Mouse (Mus musculus): Measurements from ENCODE around the gene Exoc4.

Exoc4 gene

DNA sequence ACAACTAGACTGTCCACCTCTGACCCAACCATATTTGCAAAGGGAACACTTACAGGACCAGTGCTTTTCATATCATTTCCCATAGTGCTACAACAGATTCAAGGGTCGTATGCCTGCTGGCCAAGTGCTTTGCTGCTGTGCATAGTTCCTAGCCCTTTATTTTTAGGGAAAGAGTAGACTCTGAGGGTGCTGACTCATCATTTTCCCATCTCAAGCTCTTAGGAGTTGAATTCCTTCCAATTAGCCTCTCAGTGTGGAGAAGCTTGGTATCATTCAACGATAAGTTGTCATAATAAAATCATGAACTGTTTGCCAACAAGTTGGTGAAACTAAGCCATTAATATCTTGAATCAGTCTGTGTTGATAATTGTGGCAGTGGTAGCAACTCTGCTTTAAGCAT is 388.3 kb downstream of the Exoc4 start:
- no peak for DNase-seq (ENCODE audit: low spot score)

GRCm38 (mm10) chr6:33681778-33682640 is 433.1 kb downstream of the Exoc4 start:
- DNase-seq (ENCODE audit: low spot score) = peak; percentile 7

DNA sequence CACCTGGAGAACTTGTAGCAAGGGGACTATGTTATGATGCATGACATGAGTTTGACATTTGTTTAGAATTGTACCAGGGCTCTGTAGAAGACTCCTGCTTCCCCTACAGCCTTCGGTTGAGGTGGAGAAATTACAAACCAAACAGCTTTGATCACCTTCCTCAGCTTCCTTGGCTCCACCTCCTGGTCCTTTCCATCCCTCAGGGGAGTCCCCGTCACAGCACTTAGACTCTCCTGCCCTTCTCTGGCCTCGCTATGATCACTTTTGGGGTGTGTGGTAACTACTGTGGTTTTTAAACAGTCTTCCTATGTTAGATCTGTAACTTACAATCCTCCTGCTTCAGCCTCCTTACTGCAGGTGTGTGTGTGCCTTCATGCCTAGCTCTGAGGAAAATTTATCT is 434.6 kb downstream of the Exoc4 start:
- no peak for DNase-seq (ENCODE audit: low spot score)

- DNase-seq (ENCODE audit: low spot score) = no peak
Measured at GRCm38 (mm10) chr6:33685321-33685720, 436.4 kb downstream of the Exoc4 start.

DNA sequence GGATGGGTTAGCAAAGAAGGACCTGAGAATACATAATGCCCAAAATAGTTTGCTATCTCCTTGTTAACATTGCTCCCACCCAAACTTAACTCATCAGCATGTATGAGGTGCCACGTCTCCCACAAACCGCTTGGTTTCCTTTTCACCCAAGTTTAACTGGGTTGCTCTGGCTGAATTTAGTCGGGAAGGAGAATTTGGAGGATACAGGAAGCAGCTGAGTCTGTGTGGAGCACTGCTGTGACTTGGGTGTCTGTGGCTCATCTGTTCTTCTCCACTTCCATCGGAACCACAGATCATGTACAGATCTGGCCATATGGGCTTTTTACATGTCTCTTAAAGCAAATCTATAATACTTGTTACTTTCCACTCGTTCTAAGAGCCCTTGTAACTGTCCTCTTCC is 441.7 kb downstream of the Exoc4 start:
- DNase-seq (ENCODE audit: low spot score) = no peak

DNA sequence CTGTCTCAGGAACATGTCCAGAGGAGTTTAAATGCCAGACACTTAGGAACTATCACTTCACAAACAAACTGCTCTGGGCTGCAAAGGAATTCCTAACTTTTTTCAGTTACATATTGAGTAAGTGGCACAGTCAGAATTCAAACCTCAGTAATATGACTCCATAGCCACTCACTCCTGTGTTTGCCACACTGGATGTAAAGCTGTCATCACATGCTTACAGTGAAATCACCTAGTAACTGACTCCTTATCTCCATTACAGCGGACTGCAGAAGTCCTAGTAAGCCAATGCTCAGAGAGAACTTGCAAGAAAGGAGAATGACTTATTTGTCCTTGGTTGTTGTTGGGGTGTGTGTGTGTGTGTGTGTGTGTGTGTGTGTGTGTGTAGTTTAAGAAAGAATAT is 448.1 kb downstream of the Exoc4 start:
- no peak for DNase-seq (ENCODE audit: low spot score)

GRCm38 (mm10) chr6:33708907-33709306 is 460.0 kb downstream of the Exoc4 start:
- DNase-seq (ENCODE audit: low spot score) = no peak

GRCm38 (mm10) chr6:33709340-33709739 is 460.5 kb downstream of the Exoc4 start:
- no peak for DNase-seq (ENCODE audit: low spot score)

DNA sequence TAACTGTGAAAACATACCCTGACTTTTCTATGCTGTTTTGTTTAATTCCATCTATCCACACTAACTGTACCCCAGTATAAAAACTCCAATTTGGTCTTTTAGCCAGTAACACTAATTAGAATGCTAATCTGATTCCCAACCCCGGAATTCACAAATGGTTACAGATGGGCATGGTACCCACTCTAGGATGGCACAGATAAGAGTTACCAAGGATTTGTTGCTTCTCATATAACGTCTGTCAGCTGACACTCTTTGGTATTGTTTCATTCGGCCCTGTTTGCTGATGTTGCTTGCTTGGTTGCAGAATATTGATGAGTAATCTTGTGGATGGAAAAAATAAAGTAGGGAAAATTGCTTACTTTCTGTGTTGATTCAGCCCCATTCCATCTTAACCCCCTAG is 462.9 kb downstream of the Exoc4 start:
- no peak for DNase-seq (ENCODE audit: low spot score)

- DNase-seq (ENCODE audit: low spot score) = no peak
Measured at GRCm38 (mm10) chr6:33712540-33713118, 463.7 kb downstream of the Exoc4 start.

GRCm38 (mm10) chr6:33716254-33716965 is 467.5 kb downstream of the Exoc4 start:
- no peak for DNase-seq (ENCODE audit: low spot score)

GRCm38 (mm10) chr6:33721166-33721565 is 472.3 kb downstream of the Exoc4 start:
- no peak for DNase-seq (ENCODE audit: low spot score)

DNA sequence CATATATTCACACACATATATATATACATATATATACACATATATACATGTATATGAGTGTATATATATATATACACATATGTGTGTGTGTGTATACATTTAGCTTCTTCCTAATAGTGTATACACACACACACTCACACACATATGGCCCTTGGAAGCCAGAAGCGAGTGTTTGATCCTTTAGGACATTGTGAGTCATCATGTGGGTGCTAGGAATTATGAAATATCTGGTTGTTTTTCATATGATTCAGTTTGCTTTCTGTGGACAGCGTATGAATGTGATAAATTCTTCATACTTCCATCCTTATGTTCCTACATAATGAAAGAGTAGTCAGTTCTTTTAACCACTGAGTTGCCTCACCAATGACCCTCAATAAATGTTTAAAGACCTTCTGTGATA is 473.9 kb downstream of the Exoc4 start:
- no peak for DNase-seq (ENCODE audit: low spot score)

- DNase-seq (ENCODE audit: low spot score) = no peak
Measured at GRCm38 (mm10) chr6:33724596-33724995, 475.7 kb downstream of the Exoc4 start.

DNA sequence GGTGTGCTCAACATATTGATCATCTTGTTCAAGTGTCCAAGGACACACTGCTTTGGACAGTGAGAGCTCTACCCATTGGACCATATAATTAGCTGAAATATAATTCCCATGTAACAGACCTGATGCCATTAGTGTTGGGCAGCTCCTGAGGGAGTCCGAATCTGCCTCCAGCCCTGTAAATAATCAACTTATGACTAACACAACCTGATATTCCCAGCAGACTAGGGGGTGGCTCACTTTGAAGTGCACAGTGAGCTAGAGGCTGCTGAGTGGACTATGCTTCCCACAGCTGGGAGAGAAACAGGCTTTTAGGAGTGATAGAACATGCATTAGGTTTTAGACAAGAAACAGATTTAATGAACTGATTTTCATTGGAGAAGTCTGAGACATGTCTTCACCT is 478.4 kb downstream of the Exoc4 start:
- no peak for DNase-seq (ENCODE audit: low spot score)

DNA sequence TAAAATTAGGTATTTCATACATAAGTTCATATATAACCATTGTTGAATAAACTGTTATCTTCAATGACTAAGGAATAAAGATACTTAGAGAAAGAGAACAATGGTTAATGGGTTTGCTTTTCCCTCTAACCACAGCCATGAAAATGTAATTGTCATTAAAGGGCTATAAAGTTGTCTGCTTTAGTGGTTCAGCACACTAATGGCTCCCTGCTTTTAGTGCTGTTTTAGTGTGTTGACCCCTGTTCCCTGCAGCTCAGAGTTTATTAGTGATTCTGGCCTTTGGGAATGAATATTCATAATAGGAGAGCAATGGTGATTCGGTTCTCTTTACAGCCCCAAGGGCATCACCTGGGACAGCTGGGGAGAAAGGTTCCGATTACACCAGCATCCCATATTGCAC is 483.3 kb downstream of the Exoc4 start:
- no peak for DNase-seq (ENCODE audit: low spot score)

GRCm38 (mm10) chr6:33733602-33734001 is 484.7 kb downstream of the Exoc4 start:
- DNase-seq (ENCODE audit: low spot score) = no peak

GRCm38 (mm10) chr6:33734032-33734431 is 485.1 kb downstream of the Exoc4 start:
- DNase-seq (ENCODE audit: low spot score) = no peak

DNA sequence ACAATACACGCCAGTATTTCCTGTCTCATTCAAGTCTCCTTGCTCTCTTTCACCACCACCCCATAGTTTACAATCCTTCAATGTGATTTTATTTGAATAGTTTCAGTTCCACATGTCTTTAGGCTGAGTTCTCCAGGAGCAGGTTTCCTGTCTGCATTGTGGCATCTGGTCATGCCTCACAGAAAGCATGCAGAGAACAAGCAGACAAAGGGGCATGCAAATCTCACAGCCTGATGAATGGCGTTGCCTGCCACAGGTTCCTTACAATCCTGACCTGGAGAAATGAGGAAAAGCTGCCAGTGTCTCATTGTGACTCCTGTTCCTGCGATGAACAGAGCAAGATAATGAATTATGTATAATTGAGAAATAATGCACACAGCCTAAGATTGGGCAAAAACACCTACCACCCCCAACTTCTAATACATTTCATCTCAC is 490.0 kb downstream of the Exoc4 start:
- DNase-seq (ENCODE audit: low spot score) = no peak

DNA sequence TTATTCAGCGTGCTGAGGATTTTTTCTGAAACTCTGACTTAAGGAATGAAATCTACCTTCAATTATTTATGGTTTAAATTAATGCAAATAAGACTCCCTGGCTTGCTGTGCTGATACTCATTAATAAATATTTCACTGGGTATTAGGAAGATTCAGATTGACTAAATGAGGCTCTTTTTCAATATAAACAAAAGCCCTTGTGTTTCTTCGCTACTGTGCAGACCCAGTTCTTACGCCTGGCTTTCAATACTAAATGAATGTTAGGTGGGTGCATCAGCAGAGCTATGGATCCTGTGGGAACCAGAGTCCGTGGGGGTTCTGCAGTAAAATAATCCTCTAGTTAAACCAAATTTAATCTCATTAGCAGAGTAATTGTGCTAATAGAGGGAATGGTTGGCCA is 490.4 kb downstream of the Exoc4 start:
- no peak for DNase-seq (ENCODE audit: low spot score)

DNA sequence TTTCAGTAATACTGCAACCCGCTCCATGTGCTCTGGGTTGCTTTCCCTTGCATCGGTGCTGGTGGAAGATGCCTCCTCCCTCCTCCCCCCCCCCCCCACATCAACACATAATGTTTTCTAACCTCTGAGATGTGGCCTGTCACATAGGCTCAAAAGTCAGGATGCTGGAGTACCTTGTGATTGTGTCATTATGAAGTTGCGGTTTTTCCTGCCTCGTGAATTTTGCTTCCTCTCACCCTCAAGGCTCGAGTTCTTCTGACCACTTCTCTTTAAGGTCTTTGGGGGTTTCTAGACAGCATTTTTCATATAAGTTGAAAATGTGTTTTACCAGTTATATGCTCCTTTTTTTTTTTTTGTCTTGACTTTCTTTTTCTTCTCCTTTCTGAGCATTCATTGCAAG is 507.1 kb downstream of the Exoc4 start:
- DNase-seq (ENCODE audit: low spot score) = no peak

DNA sequence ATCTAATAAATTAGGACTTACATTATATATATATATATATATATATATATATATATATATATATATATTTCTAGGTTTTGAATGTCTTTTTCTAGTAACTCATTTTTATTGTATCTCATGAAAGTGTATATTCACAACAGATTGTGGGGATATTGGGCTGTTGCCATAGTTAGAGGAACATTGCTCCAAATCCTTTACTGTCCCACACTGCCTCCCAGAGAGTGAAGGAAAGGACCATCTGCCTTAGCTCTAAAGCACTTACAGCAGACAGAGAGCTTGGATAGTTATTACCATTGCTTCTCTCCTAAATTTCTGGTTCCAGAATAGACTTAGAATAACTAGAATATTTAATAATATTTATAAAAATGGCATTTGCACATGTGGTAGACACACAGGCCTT is 512.7 kb downstream of the Exoc4 start:
- no peak for DNase-seq (ENCODE audit: low spot score)

- DNase-seq (ENCODE audit: low spot score) = no peak
Measured at GRCm38 (mm10) chr6:33763245-33763644, 514.4 kb downstream of the Exoc4 start.

Data from ovary, postnatal 36 days (tissue).